Mouse (Mus musculus) heart, postnatal 0 days (tissue): ENCODE results near the gene Mthfd2. TPM values are rescaled to one million over a fixed set of nuclear protein-coding genes. Genes with fewer than 3 reads are reported as not detected.

ENCODE experiments used
- ATAC-seq: fragments of 200-750 bp; cut with Nextera tagmentation; 2 replicates; pipeline ENCODE4 v1.8.0; 2017; ENCODE audit warnings: low read depth, moderate number of reproducible peaks, moderate library complexity; ENCODE audit not compliant: insufficient read depth
- DNase-seq: peaks from one replicate; pipeline ENCODE4 v3.0.0-alpha.2; 2016; ENCODE audit warnings: low spot score
- H3K27ac ChIP-seq: fragments of 300-500 bp; sonication (generic); 2 replicates; pipeline ENCODE4 v1.5.1; 2014; ENCODE audit warnings: low read depth, mild to moderate bottlenecking
- H3K27me3 ChIP-seq: fragments of 300-500 bp; sonication (generic); 2 replicates; pipeline ENCODE4 v1.6.1; 2014; ENCODE audit warnings: low read length, mixed read lengths; ENCODE audit not compliant: control insufficient read depth, insufficient read depth
- H3K36me3 ChIP-seq: fragments of 300-500 bp; sonication (generic); replicated peaks from 2 replicates; pipeline ENCODE4 v1.6.1; 2014; ENCODE audit warnings: low read length, mixed read lengths; ENCODE audit not compliant: control insufficient read depth, insufficient read depth
- H3K4me1 ChIP-seq: fragments of 300-500 bp; sonication (generic); 2 replicates; pipeline ENCODE4 v1.6.1; 2014; ENCODE audit warnings: antibody characterized with exemption; ENCODE audit not compliant: control insufficient read depth, insufficient read depth
- H3K4me2 ChIP-seq: fragments of 300-500 bp; sonication (generic); 2 replicates; pipeline ENCODE4 v1.6.1; 2014; ENCODE audit warnings: low read depth, mild to moderate bottlenecking, low read length, moderate library complexity
- H3K4me3 ChIP-seq: fragments of 300-500 bp; sonication (generic); 2 replicates; pipeline ENCODE4 v1.5.1; 2014; ENCODE audit warnings: low read depth, low read length
- H3K9ac ChIP-seq: fragments of 300-500 bp; sonication (generic); replicated peaks from 2 replicates; pipeline ENCODE4 v1.6.1; 2014; ENCODE audit warnings: low read depth, low read length, mixed read lengths
- H3K9me3 ChIP-seq: fragments of 300-500 bp; sonication (generic); replicated peaks from 2 replicates; pipeline ENCODE4 v1.6.1; 2016; ENCODE audit warnings: low read length; ENCODE audit not compliant: control insufficient read depth
- CTCF ChIP-seq: IDR thresholded peaks from 2 replicates; pipeline ENCODE4 v1.5.1; 2016; ENCODE audit warnings: antibody characterized with exemption, control low read depth, low read depth
- EP300 ChIP-seq: IDR thresholded peaks from 2 replicates; pipeline ENCODE4 v1.6.1; 2016; ENCODE audit warnings: antibody characterized with exemption, low read depth
- WGBS: fragments of 180-500 bp; shearing (Covaris S2); extraction: QIAGEN DNeasy Blood & Tissue Kit; methylation state at CpG from one replicate; pipeline ENCODE4 v1.1.7; 2014; 5-methylcytosine and 5-hydroxymethylcytosine counted together
- polyA plus RNA-seq: library from polyadenylated mRNA; unstranded; fragments of >200 nt; fragmentation: Nextera tagmentation; extraction: Ambion mirVana; gene quantifications from 2 replicates; pipeline ENCODE4 v1.2.1, GENCODE M21; 2015
- total RNA-seq: library from RNA; depleted of rRNA; stranded (reverse); fragments of >200 nt; gene quantifications from 2 replicates; pipeline ENCODE4 v1.2.3, GENCODE M21; 2014; ENCODE audit warnings: low replicate concordance; rRNA removed

The Mthfd2 gene
- total RNA-seq (3.6 and 4.7 TPM in 2 replicates), polyA plus RNA-seq (8.5 and 8.9 TPM in 2 replicates)

GRCm38 (mm10) chr6:83325525-83326393 is at the start of gene Mthfd2, which contains the start of gene Mob1a:
TSS of gene Mthfd2 (minus strand) at chr6:83325908.
TSS of gene Mob1a (plus strand) at chr6:83326016.
- H3K4me2 ChIP-seq, result peak within 1 kb of the TSS; percentile 66
- H3K4me3 ChIP-seq, result peak within 1 kb of the TSS; percentile 88
- H3K27me3 ChIP-seq, result no peaks in the 10 kb centered on the region
- TF ChIP-seq EP300 (peak; percentile 93; the same call in 1 of the 2 replicates), CTCF (no peak)
- H3K4me1 ChIP-seq, result peaks cover 10% of the 10 kb centered on the region; the same call in 1 of the 2 replicates
- DNase-seq (peak; percentile 97), ATAC-seq (peak; percentile 98)
- under 1% methylated on average over 61 of the region's 65 CpGs for WGBS
- H3K27ac ChIP-seq, result peak within 1 kb of the TSS; percentile 92
- peak within 1 kb of the TSS; percentile 85 for H3K9ac ChIP-seq
- no peaks in the 10 kb centered on the region for H3K9me3 ChIP-seq
- H3K36me3 ChIP-seq, result peaks cover 11% of the 10 kb centered on the region

DNA sequence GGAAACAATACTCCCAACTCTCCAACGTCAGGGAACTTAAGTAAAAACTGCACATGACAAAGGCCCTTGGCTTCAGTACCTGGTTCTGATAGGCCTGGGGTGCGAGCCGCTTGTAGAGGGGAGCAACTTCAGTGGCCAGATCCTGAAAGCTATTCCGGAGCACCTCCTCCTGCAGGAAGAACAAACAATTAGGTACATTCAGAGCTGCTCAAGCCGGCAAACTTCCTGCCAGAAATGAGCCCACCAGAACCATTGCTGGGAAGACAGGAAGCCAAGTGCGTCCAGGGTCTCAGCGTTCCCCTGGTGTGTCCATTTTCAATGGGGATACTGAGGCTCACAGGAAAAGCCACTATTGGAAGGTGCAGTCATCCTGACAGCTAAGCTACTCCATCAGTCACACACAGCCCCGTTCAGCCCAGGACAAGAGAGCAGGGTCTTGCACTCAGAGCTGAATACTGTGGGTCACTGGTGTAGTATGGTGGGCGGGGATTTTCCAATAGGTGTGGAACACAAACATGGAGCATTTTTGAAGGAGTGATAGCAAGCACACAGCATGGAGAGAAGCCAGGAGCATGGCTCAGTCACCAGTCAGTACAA is 48.1 kb upstream of the Mthfd2 start:
- Histone ChIP-seq H3K4me3 (no peak overlapping the region), H3K9ac (no peak overlapping the region), H3K27ac (no peak overlapping the region), H3K36me3 (peaks cover 98% of the 10 kb centered on the region), H3K4me1 (no peaks in the 10 kb centered on the region), H3K9me3 (no peaks in the 10 kb centered on the region), H3K27me3 (no peaks in the 10 kb centered on the region), H3K4me2 (no peak overlapping the region)
- ATAC-seq (0 out of 2 replicates have a peak, but pooled peaks have one; percentile 3), DNase-seq (no peak)
- WGBS, result 73% methylated on average over 9 of the region's 9 CpGs
- TF ChIP-seq CTCF, result no peak

DNA sequence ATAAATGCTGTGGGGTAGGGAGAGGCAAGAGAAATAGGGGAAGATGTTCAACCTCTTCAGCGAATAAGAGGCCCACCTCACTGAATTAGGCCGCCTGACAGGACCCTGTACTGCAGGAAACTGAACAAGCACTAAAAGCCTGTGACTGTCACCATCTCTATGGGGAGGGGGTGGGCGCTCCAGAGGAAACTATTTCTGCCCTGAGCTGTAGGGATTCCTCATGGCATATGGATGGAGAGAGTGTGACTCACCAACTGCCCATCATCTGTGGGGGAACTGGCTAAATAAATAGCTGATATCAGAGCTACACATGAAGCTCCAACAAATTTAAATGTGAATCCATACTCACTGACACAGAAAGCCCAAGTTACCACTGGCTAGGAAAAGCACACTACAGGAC is 45.6 kb upstream of the Mthfd2 start:
- TF ChIP-seq CTCF, result no peak
- Histone ChIP-seq H3K36me3 (peaks cover 98% of the 10 kb centered on the region), H3K4me2 (no peak overlapping the region), H3K9me3 (no peaks in the 10 kb centered on the region), H3K9ac (no peak overlapping the region), H3K27ac (no peak overlapping the region), H3K4me1 (no peaks in the 10 kb centered on the region), H3K4me3 (no peak overlapping the region), H3K27me3 (no peaks in the 10 kb centered on the region)
- WGBS, result 83% methylated on average over 3 of the region's 3 CpGs
- no peak for DNase-seq
- no peak for ATAC-seq

GRCm38 (mm10) chr6:83370316-83370965 is 44.7 kb upstream of the Mthfd2 start:
- 87% methylated on average over 21 of the region's 21 CpGs for WGBS
- no peak for DNase-seq
- H3K9ac ChIP-seq, result no peak overlapping the region
- H3K27me3 ChIP-seq, result no peaks in the 10 kb centered on the region
- H3K4me2 ChIP-seq, result no peak overlapping the region
- H3K4me3 ChIP-seq, result no peak overlapping the region
- no peak for ATAC-seq
- no peak overlapping the region for H3K27ac ChIP-seq
- no peaks in the 10 kb centered on the region for H3K9me3 ChIP-seq
- H3K4me1 ChIP-seq, result no peaks in the 10 kb centered on the region
- H3K36me3 ChIP-seq, result peaks cover 92% of the 10 kb centered on the region
- TF ChIP-seq EP300 (no peak), CTCF (no peak)

GRCm38 (mm10) chr6:83363075-83363474 is 37.4 kb upstream of the Mthfd2 start:
- Histone ChIP-seq H3K9ac (no peak overlapping the region), H3K27me3 (no peaks in the 10 kb centered on the region), H3K36me3 (peaks cover 50% of the 10 kb centered on the region), H3K9me3 (no peaks in the 10 kb centered on the region), H3K4me2 (no peak overlapping the region), H3K4me3 (no peak overlapping the region), H3K4me1 (no peaks in the 10 kb centered on the region), H3K27ac (no peak overlapping the region)
- TF ChIP-seq CTCF (no peak), EP300 (no peak)
- DNase-seq (no peak), ATAC-seq (no peak)
- 79% methylated on average over 12 of the region's 12 CpGs for WGBS
